Mouse (Mus musculus) embryonic facial prominence, embryonic 10.5 days (tissue): Measurements from ENCODE around the gene Trim47. TPM values are rescaled to one million over a fixed set of nuclear protein-coding genes. Genes with fewer than 3 reads are reported as not detected.

Source experiments
- DNase-seq: peaks from one replicate; pipeline ENCODE4 v3.0.0-alpha.2; 2017; ENCODE audit warnings: low spot score
- H3K27ac ChIP-seq: fragments of 300-500 bp; sonication (generic); replicated peaks from 2 replicates; pipeline ENCODE4 v1.5.1; 2016; ENCODE audit warnings: mild to moderate bottlenecking
- H3K27me3 ChIP-seq: fragments of 300-500 bp; sonication (generic); replicated peaks from 2 replicates; pipeline ENCODE4 v1.6.1; 2016; ENCODE audit warnings: low read depth, mild to moderate bottlenecking; ENCODE audit not compliant: poor library complexity, severe bottlenecking
- H3K36me3 ChIP-seq: fragments of 300-500 bp; sonication (generic); replicated peaks from 2 replicates; pipeline ENCODE4 v1.6.1; 2016; ENCODE audit warnings: mild to moderate bottlenecking, moderate library complexity
- H3K4me1 ChIP-seq: fragments of 300-500 bp; sonication (generic); 2 replicates; pipeline ENCODE4 v1.6.1; 2016
- H3K4me3 ChIP-seq: fragments of 300-500 bp; sonication (generic); 2 replicates; pipeline ENCODE4 v1.5.1; 2016; ENCODE audit warnings: mild to moderate bottlenecking, moderate library complexity
- H3K9me3 ChIP-seq: fragments of 300-500 bp; sonication (generic); 2 replicates; pipeline ENCODE4 v1.6.1; 2016; ENCODE audit warnings: mild to moderate bottlenecking
- WGBS: fragments of 180-500 bp; shearing (Covaris S2); methylation state at CpG from one replicate; pipeline ENCODE4 v1.1.7; 2016; 5-methylcytosine and 5-hydroxymethylcytosine counted together
- polyA plus RNA-seq: library from polyadenylated mRNA; unstranded; fragments of >200 nt; fragmentation: Nextera tagmentation; extraction: Ambion mirVana; gene quantifications from 2 replicates; pipeline ENCODE4 v1.2.1, GENCODE M21; 2016

Gene Trim47
- polyA plus RNA-seq, 1 experiment from 2014 or later = 4.5 TPM

DNA sequence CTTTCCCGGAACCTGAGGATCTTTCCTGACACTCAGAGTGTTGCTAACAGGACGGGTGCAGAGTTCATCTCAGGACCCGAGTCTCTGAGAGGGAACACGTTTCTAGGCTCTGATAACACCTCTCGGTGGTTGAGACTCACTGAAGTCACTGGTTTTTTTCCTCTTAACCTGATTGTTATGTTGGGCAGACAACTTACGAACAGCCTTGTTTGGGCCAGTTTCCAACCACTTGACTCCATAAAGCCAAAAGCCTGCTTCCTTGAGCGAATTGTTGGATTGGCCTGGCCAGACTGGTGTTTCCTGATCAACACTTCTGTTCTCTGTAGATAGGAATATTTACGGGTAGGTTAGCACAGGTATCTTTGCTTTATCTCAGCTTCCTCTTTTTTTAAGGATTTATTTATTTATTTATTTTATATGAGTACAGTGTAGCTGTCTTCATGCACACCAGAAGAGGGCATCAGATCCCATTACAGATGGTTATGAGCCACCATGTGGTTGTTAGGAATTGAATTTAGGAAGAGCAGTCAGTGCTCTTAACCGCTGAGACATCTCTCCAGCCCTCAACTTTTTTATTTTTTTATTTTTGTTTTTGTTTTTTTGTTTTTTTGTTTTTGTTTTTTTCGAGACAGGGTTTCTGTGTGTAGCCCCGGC lies 38.1 kb downstream of the Trim47 start:
- DNase-seq = no peak
- no peaks in the 10 kb centered on the region for H3K27me3 ChIP-seq
- peaks cover 28% of the 10 kb centered on the region for H3K4me1 ChIP-seq
- H3K9me3 ChIP-seq = no peaks in the 10 kb centered on the region
- H3K27ac ChIP-seq = no peak overlapping the region
- peaks cover 14% of the 10 kb centered on the region for H3K36me3 ChIP-seq
- WGBS = 88% methylated on average over 11 of the region's 11 CpGs
- no peak overlapping the region for H3K4me3 ChIP-seq

DNA sequence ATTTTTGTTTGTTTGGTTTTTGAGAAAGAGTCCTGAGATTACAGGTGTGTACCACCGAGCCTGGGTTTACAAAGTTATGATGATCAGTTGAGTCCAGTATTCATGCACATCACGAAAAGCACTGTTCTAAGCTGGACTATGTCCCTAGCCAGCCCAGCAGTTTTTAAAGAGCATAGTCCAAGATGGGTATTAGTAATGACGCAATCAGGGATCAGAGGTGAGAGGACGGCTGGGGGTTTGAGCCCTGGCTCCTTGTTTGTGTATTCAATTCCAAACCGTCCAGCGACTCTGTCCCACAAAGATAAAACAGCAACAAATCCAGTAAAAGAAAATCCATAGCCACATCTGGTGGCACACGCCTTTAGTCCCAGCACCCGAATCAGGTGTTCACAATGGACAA lies 38.8 kb downstream of the Trim47 start:
- H3K4me3 ChIP-seq = peak overlapping the region; percentile 68; the same call in 1 of the 2 replicates
- H3K36me3 ChIP-seq = peaks cover 20% of the 10 kb centered on the region
- H3K9me3 ChIP-seq = no peaks in the 10 kb centered on the region
- H3K4me1 ChIP-seq = peaks cover 27% of the 10 kb centered on the region
- H3K27ac ChIP-seq = no peak overlapping the region
- no peaks in the 10 kb centered on the region for H3K27me3 ChIP-seq
- DNase-seq = no peak
- WGBS = 89% methylated on average over 8 of the region's 8 CpGs

DNA sequence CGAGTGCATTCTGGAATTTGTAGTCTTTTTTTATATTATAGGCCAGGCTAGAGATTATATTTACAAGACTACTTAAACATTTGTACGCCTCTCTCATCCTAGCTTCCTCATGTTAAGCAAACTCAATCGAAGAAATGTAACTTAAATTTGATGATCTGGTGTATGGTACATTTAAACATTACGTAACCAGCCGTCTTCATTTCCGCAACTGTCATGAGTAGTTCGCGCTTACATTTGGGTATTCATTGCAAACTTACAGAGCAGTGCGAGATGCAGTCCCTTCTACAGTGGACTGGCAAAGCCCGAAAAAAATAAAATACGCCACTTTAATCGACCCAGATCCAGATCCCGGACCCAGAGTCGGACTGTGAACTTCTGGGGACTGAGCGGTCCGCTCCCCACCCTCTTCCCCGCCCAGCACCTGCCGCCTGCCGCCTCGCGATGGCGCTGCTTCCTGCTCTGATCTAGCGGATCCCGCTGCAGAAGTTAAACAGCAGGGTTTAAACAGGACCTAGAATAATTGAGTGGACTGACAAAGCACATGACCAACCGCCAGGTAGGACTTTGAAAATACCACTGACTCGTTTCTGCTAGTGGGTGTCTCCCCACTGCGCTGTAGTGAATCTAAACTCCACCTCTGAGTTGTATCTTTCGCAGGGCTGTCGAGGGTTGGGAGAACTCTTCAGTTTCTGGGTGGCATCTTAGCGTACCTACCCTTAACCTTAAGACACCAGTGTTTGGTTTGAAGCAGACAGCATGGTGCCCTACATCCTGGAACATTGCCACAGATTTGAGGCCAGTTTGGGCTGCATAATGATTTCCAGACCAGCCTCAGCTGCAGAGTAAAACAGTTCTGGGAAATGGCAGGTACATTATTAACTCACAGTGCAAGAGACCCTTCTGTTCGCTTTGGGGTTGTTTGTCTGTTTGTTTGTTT lies 39.5 kb downstream of the Trim47 start:
- Histone ChIP-seq H3K27me3 (no peaks in the 10 kb centered on the region), H3K4me1 (peaks cover 27% of the 10 kb centered on the region), H3K4me3 (peak overlapping the region; percentile 68), H3K27ac (peak overlapping the region; percentile 88), H3K9me3 (no peaks in the 10 kb centered on the region), H3K36me3 (peaks cover 27% of the 10 kb centered on the region)
- 3% methylated on average over 31 of the region's 31 CpGs for WGBS
- peak; percentile 90 for DNase-seq

GRCm38 (mm10) chr11:116086258-116087193 lies 40.5 kb downstream of the Trim47 start, which contains the start of gene Wbp2:
Wbp2 (minus strand) TSS chr11:116086995.
- Histone ChIP-seq H3K9me3 (no peaks in the 10 kb centered on the region), H3K36me3 (peaks cover 36% of the 10 kb centered on the region), H3K27me3 (no peaks in the 10 kb centered on the region), H3K4me3 (peak within 1 kb of the TSS; percentile 68), H3K4me1 (peaks cover 28% of the 10 kb centered on the region), H3K27ac (peak within 1 kb of the TSS; percentile 88)
- 7% methylated on average over 41 of the region's 43 CpGs for WGBS
- DNase-seq = peak; percentile 98

GRCm38 (mm10) chr11:116084166-116084565 lies 42.8 kb downstream of the Trim47 start:
- DNase-seq = no peak
- WGBS = 95% methylated on average over 6 of the region's 6 CpGs
- Histone ChIP-seq H3K27me3 (no peaks in the 10 kb centered on the region), H3K4me1 (peaks cover 48% of the 10 kb centered on the region), H3K4me3 (no peak overlapping the region), H3K36me3 (peaks cover 60% of the 10 kb centered on the region), H3K27ac (no peak overlapping the region), H3K9me3 (no peaks in the 10 kb centered on the region)

DNA sequence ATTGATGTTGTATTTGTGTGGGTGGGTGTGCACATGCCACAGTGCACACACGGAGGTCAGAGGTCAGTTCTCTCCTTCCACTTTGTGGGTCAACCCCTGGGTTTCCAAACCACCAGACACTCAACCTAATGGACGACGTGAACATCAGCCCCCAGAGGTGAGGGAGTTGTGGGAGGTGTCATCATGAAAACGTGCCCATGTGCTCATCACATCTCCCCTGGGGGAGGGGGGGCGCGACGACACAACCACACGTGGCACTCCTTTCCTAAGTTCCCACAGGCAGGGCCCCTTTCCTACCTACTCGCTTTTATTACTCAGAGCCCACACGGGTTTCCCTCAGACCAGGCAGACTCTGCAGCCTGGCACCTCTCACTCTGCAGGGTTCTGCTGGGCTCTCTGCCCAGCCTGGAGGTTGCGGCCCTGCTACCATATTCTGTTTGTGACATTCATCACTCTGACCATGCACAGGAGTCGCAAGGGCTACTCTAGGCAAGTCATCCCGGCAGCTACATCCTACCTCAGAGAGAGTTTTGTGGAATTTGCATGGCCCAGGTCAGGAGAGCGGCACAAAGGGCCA lies 43.8 kb downstream of the Trim47 start:
- WGBS = 92% methylated on average over 14 of the region's 14 CpGs
- DNase-seq = no peak
- H3K9me3 ChIP-seq = no peaks in the 10 kb centered on the region
- no peak overlapping the region for H3K27ac ChIP-seq
- H3K4me3 ChIP-seq = no peak overlapping the region
- H3K27me3 ChIP-seq = no peaks in the 10 kb centered on the region
- peaks cover 66% of the 10 kb centered on the region for H3K36me3 ChIP-seq
- peaks cover 55% of the 10 kb centered on the region for H3K4me1 ChIP-seq

GRCm38 (mm10) chr11:116081081-116081480 lies 45.9 kb downstream of the Trim47 start:
- peaks cover 66% of the 10 kb centered on the region for H3K36me3 ChIP-seq
- WGBS = 71% methylated on average over 6 of the region's 6 CpGs
- H3K27me3 ChIP-seq = no peaks in the 10 kb centered on the region
- H3K4me1 ChIP-seq = peaks cover 62% of the 10 kb centered on the region
- no peak overlapping the region; the same call in 1 of the 2 replicates for H3K27ac ChIP-seq
- no peak for DNase-seq
- H3K9me3 ChIP-seq = no peaks in the 10 kb centered on the region
- no peak overlapping the region for H3K4me3 ChIP-seq

- Histone ChIP-seq H3K36me3 (peaks cover 58% of the 10 kb centered on the region), H3K27ac (peak overlapping the region; percentile 76; the same call in 1 of the 2 replicates), H3K27me3 (no peaks in the 10 kb centered on the region), H3K9me3 (no peaks in the 10 kb centered on the region), H3K4me3 (no peak overlapping the region; the same call in 1 of the 2 replicates), H3K4me1 (peaks cover 60% of the 10 kb centered on the region)
- no peak for DNase-seq
- 80% methylated on average over 10 of the region's 10 CpGs for WGBS
These were observed 47.5 kb downstream of the Trim47 start for GRCm38 (mm10) chr11:116079511-116079910.

DNA sequence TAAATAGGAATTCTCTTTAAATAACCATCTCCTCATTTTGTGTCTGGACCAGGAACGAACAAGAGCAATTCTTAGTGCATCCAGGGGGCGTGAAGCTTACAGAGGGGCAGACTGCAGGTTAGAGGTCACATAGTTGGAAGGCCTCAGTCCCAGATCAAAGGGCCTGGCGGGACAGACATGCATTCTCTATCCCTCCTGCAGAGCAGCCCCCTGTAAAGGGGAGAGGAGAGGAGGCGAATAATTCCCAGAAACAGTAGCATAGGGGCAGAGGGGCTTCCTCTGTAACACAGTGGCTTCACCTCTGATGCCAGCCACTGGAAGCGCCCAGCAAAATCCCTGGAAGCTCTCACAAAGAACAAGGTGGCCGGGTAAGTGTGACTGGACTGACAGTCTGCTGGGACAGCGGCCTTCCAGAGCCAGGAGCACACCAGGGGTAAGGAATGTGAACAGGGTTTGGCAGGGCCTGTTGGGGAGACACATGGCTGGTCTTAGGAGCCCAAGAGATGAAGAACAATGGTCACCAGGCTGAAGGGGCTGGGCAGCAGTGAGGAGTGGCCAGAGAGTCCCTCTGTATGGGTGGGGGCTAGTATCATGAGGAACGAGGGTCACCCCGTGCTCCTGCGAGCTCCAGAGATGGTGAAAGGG lies 48.2 kb downstream of the Trim47 start:
- WGBS = 24% methylated on average over 10 of the region's 10 CpGs
- peak overlapping the region; percentile 53 for H3K4me3 ChIP-seq
- H3K27ac ChIP-seq = peak overlapping the region; percentile 76
- H3K27me3 ChIP-seq = no peaks in the 10 kb centered on the region
- H3K9me3 ChIP-seq = no peaks in the 10 kb centered on the region
- peaks cover 68% of the 10 kb centered on the region for H3K4me1 ChIP-seq
- peaks cover 51% of the 10 kb centered on the region for H3K36me3 ChIP-seq
- peak; percentile 60 for DNase-seq

GRCm38 (mm10) chr11:116078221-116078620 lies 48.8 kb downstream of the Trim47 start:
- peak overlapping the region; percentile 76 for H3K27ac ChIP-seq
- 8% methylated on average over 16 of the region's 16 CpGs for WGBS

DNA sequence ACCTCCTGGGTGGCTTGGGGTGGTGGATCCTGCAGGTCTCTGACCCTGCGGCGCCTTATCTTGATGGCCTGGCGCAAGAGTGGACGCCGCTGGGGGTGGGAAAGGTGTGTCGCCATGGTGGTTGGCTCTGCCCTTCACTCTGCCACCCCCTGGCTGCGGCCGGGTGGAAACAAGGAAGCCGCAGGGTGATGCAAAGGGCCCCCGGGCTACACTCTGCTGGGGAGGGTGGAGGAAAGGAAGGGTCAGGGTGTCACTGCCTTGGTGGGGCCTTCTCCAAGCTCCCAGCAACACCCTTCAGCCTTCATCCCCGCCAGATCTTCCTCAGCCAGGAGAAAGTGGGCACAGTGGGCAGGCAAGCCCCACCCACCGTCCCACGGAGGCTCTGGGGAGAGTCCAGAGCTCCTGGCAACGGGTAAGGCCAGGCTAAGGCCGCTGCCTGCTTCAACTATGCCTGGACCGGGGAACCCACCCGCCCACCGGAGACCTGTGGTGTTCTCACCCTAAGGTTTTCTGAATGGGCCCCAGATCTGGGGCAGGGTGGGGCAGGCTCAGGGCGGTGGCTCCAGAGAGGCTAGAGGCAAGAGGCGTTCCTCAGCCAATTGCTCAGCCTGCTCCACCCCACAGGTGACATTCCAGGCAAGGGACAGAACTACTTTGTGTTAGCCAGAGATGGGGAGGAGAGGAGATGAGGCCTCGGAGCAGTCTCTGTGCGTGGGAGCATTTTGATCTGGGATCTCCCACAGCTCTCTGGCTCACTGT lies 49.4 kb downstream of the Trim47 start, which contains the start of gene Unc13d:
TSS of gene Unc13d (minus strand) at position 516 of the 759 bp plus-strand sequence.
- Histone ChIP-seq H3K27me3 (no peaks in the 10 kb centered on the region), H3K4me1 (peaks cover 68% of the 10 kb centered on the region), H3K4me3 (peak within 1 kb of the TSS; percentile 53), H3K27ac (peak within 1 kb of the TSS; percentile 76), H3K36me3 (peaks cover 40% of the 10 kb centered on the region), H3K9me3 (no peaks in the 10 kb centered on the region)
- 65% methylated on average over 22 of the region's 22 CpGs for WGBS
- DNase-seq = no peak

More at GRCm38 (mm10) chr11:116078221-116078620, 48.8 kb downstream of the Trim47 start:
- Histone ChIP-seq H3K36me3 (peaks cover 46% of the 10 kb centered on the region), H3K4me1 (peaks cover 68% of the 10 kb centered on the region), H3K4me3 (peak overlapping the region; percentile 53), H3K27me3 (no peaks in the 10 kb centered on the region), H3K9me3 (no peaks in the 10 kb centered on the region)
- DNase-seq = peak; percentile 70
